25 mouse cellular contexts compared by ENCODE assay signal in the genomic region with DNA sequence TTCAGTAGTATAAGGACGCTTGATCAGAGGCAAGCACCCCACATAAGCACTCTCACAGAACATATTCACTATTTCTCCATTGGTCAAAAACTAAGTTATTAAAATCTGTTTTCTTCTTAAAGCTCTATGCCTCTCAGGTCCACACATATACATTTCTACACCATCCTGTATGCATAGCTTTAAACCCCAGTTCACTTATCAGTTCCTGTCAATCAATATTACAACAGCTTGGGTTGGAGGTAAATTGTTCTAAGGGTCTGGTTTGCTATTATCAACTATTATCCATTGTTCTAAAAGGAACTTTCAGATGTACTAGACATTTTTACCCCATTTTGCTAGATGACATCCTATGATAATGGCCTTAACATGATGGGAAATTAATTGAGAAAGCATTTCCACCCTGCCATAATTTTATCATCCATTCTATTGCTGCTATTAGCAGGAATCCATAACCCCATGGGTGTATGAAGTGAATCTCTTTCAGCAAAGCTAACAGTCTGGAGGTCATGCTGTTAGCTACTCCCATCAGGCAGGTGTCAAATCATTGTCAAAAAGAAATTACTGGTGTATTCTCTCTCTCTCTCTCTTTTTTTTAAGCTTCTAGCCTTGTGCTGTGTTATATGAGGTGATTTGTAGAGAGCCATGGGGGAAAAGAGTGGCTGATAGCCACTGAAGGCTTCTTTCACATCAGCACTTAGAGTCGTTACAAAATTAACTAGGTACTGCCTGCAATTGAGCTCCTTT.
DNase-seq lines count a peak whose midpoint lies in the region; ATAC-seq and TF ChIP-seq lines count a peak whose summit lies in the region.
"Had no signal": no experiment of that assay in that cellular context is flagged by ENCODE, and none has a peak within 500 bp of the region (broad histone marks: within the 10 kb centered on the region; RNA-seq: fewer than 3 reads in every experiment).

No protein-coding gene starts in this region.

- no peak for TF ChIP-seq CTCF in forebrain, postnatal 0 days (IDR thresholded peaks at IDR 0.05; ENCODE audit: low read depth)
- TF ChIP-seq CTCF in midbrain, postnatal 0 days (IDR thresholded peaks at IDR 0.05): no peak

- H3K36me3 ChIP-seq in midbrain, embryonic 12.5 days: no peaks in the 10 kb centered on the region
- H3K36me3 ChIP-seq in midbrain, embryonic 10.5 days: no peaks in the 10 kb centered on the region
- no peaks in the 10 kb centered on the region for H3K36me3 ChIP-seq in forebrain, embryonic 13.5 days (ENCODE audit: poor library complexity, severe bottlenecking)
- H3K36me3 ChIP-seq in forebrain, postnatal 0 days (ENCODE audit: insufficient read depth): no peaks in the 10 kb centered on the region
- no peaks in the 10 kb centered on the region for H3K36me3 ChIP-seq in midbrain, postnatal 0 days (ENCODE audit: insufficient read depth, low read length)
- H3K36me3 ChIP-seq: embryonic facial prominence, embryonic 13.5 days; G1E; heart, embryonic 10.5 days; intestine, embryonic 15.5 days had no signal

- no peak for ATAC-seq in midbrain, embryonic 12.5 days (ENCODE audit: low FRiP score, low read depth)
- peak; percentile 72 for ATAC-seq in forebrain, embryonic 13.5 days
- peak; percentile 25; the same call in 1 of the 2 replicates for ATAC-seq in forebrain, postnatal 0 days
- no peak for ATAC-seq in midbrain, postnatal 0 days (ENCODE audit: low FRiP score)
- ATAC-seq: intestine, embryonic 15.5 days; liver, postnatal 0 days; lung, postnatal 0 days had no signal

- no peak for DNase-seq in midbrain, embryonic 10.5 days (ENCODE audit: low spot score)
- DNase-seq in forebrain, postnatal 0 days: peak; percentile 2
- peak; percentile 17 for DNase-seq in midbrain, postnatal 0 days (ENCODE audit: low spot score)
- no peak for DNase-seq in layer of hippocampus, adult 9-11 months
- DNase-seq in left cerebral cortex, adult 8-10 months (ENCODE audit: low spot score in 2 of 2): no peak
- DNase-seq: adrenal gland, adult 2 months; B cell, adult 2 months; cerebellum, adult 11-12 months; cerebellum, postnatal 14 days; embryo, embryonic 11 days; heart, postnatal 4 days; kidney, adult 9 months; kidney, postnatal 14 days; liver, postnatal 0 days; thymus, adult 2 months had no signal

- peak overlapping the region; percentile 20; the same call in 1 of the 2 replicates for H3K27ac ChIP-seq in midbrain, embryonic 12.5 days (replicated peaks)
- H3K27ac ChIP-seq in midbrain, embryonic 10.5 days (replicated peaks): no peak overlapping the region
- H3K27ac ChIP-seq in forebrain, embryonic 13.5 days: no peak overlapping the region
- H3K27ac ChIP-seq in forebrain, postnatal 0 days (ENCODE audit: low read depth, low read length): no peak overlapping the region
- H3K27ac ChIP-seq in midbrain, postnatal 0 days (ENCODE audit: low read depth, low read length): no peak overlapping the region
- H3K27ac ChIP-seq: embryonic facial prominence, embryonic 13.5 days; heart, embryonic 10.5 days; intestine, embryonic 15.5 days; macrophage had no signal

- no peaks in the 10 kb centered on the region for H3K9me3 ChIP-seq in midbrain, embryonic 12.5 days
- H3K9me3 ChIP-seq in midbrain, embryonic 10.5 days (replicated peaks): no peaks in the 10 kb centered on the region
- H3K9me3 ChIP-seq in forebrain, embryonic 13.5 days (replicated peaks): no peaks in the 10 kb centered on the region
- H3K9me3 ChIP-seq in forebrain, postnatal 0 days (ENCODE audit: low read length): no peaks in the 10 kb centered on the region
- no peaks in the 10 kb centered on the region for H3K9me3 ChIP-seq in midbrain, postnatal 0 days (ENCODE audit: low read length)
- H3K9me3 ChIP-seq: embryonic facial prominence, embryonic 13.5 days; G1E; heart, embryonic 10.5 days; intestine, embryonic 15.5 days had no signal

- WGBS in midbrain, embryonic 12.5 days: 74% methylated on average over 2 of the region's 2 CpGs
- WGBS in midbrain, embryonic 10.5 days: 85% methylated on average over 2 of the region's 2 CpGs
- WGBS in forebrain, embryonic 13.5 days: 71% methylated on average over 2 of the region's 2 CpGs
- WGBS in forebrain, postnatal 0 days: 74% methylated on average over 2 of the region's 2 CpGs
- WGBS in midbrain, postnatal 0 days: 62% methylated on average over 2 of the region's 2 CpGs

- H3K4me2 ChIP-seq in midbrain, embryonic 12.5 days (replicated peaks): no peak overlapping the region
- H3K4me2 ChIP-seq in forebrain, embryonic 13.5 days: no peak overlapping the region
- H3K4me2 ChIP-seq in forebrain, postnatal 0 days (ENCODE audit: low read depth): no peak overlapping the region
- no peak overlapping the region for H3K4me2 ChIP-seq in midbrain, postnatal 0 days (ENCODE audit: low read depth, low read length, poor library complexity, severe bottlenecking)
- H3K4me2 ChIP-seq: embryonic facial prominence, embryonic 13.5 days; intestine, embryonic 15.5 days had no signal

- H3K4me3 ChIP-seq in midbrain, embryonic 12.5 days: no peak overlapping the region
- H3K4me3 ChIP-seq in midbrain, embryonic 10.5 days: no peak overlapping the region
- no peak overlapping the region for H3K4me3 ChIP-seq in forebrain, embryonic 13.5 days
- H3K4me3 ChIP-seq in forebrain, postnatal 0 days (ENCODE audit: low read depth, low read length): no peak overlapping the region
- H3K4me3 ChIP-seq in midbrain, postnatal 0 days (ENCODE audit: low read depth, low read length): no peak overlapping the region
- H3K4me3 ChIP-seq: embryonic facial prominence, embryonic 13.5 days; erythroblast, embryonic 14.5 days; heart, embryonic 10.5 days; intestine, embryonic 15.5 days had no signal

- H3K27me3 ChIP-seq in midbrain, embryonic 12.5 days: no peaks in the 10 kb centered on the region
- no peaks in the 10 kb centered on the region for H3K27me3 ChIP-seq in midbrain, embryonic 10.5 days (ENCODE audit: low read depth, poor library complexity, severe bottlenecking)
- no peaks in the 10 kb centered on the region for H3K27me3 ChIP-seq in forebrain, embryonic 13.5 days
- H3K27me3 ChIP-seq in forebrain, postnatal 0 days (ENCODE audit: insufficient read depth, low read length): no peaks in the 10 kb centered on the region
- H3K27me3 ChIP-seq in midbrain, postnatal 0 days (ENCODE audit: insufficient read depth, low read length): no peaks in the 10 kb centered on the region
- H3K27me3 ChIP-seq: CH12.LX; embryonic facial prominence, embryonic 13.5 days; intestine, embryonic 15.5 days had no signal

- no peaks in the 10 kb centered on the region for H3K4me1 ChIP-seq in midbrain, embryonic 12.5 days
- H3K4me1 ChIP-seq in midbrain, embryonic 10.5 days: no peaks in the 10 kb centered on the region
- H3K4me1 ChIP-seq in forebrain, embryonic 13.5 days: no peaks in the 10 kb centered on the region
- H3K4me1 ChIP-seq in forebrain, postnatal 0 days (ENCODE audit: insufficient read depth): no peaks in the 10 kb centered on the region
- no peaks in the 10 kb centered on the region for H3K4me1 ChIP-seq in midbrain, postnatal 0 days (ENCODE audit: insufficient read depth, low read length)
- H3K4me1 ChIP-seq: embryonic facial prominence, embryonic 13.5 days; heart, embryonic 10.5 days; intestine, embryonic 15.5 days had no signal

- H3K9ac ChIP-seq in midbrain, embryonic 12.5 days (replicated peaks): no peak overlapping the region
- no peak overlapping the region for H3K9ac ChIP-seq in forebrain, embryonic 13.5 days
- H3K9ac ChIP-seq in forebrain, postnatal 0 days: no peak overlapping the region
- H3K9ac ChIP-seq in midbrain, postnatal 0 days (replicated peaks; ENCODE audit: low read length, poor library complexity, severe bottlenecking): no peak overlapping the region
- H3K9ac ChIP-seq: embryonic facial prominence, embryonic 13.5 days; intestine, embryonic 15.5 days; liver, postnatal 0 days had no signal

Comparison
In these comparisons a context has a peak if more than half of its experiments do, and no peak if none do; other contexts are left out.
1. DNase-seq: peak in forebrain, postnatal 0 days (single experiment) and midbrain, postnatal 0 days (single experiment); none in midbrain, embryonic 10.5 days (single experiment), layer of hippocampus, adult 9-11 months (single experiment) and left cerebral cortex, adult 8-10 months (0 of 2).
2. ATAC-seq: peak in forebrain, embryonic 13.5 days (single experiment) and forebrain, postnatal 0 days (single experiment); none in midbrain, embryonic 12.5 days (single experiment) and midbrain, postnatal 0 days (single experiment).